Mouse (Mus musculus) left cerebral cortex, postnatal 36 days (tissue): ENCODE results near the gene Ltb4r1. TPM values are rescaled to one million over a fixed set of nuclear protein-coding genes. Genes with fewer than 3 reads are reported as not detected.
"Not testable (repeated sequence)": the region's sequence is repeated elsewhere in the genome, so short reads cannot be mapped to it uniquely, and the experiment has no call there.

Source experiments
- DNase-seq, 2 experiments: peaks; one replicate each; pipeline ENCODE4 v3.0.0; 2021 to 2022; ENCODE audit warnings: low spot score in 2 of 2, mixed read lengths in 1 of 2
- intact Hi-C: fragments of 180-260 bp; cut with DNase I; formaldehyde crosslinking; loops from one replicate; pipeline ENCODE4 v1.15.1; 2025
- total RNA-seq, 2 experiments: library from RNA; stranded (reverse); gene quantifications; 2 replicates each; pipeline ENCODE4 v1.2.3; 2021

Gene Ltb4r1
- total RNA-seq, 2 experiments from 2014 or later: 0.29 to 0.59 TPM

DNA sequence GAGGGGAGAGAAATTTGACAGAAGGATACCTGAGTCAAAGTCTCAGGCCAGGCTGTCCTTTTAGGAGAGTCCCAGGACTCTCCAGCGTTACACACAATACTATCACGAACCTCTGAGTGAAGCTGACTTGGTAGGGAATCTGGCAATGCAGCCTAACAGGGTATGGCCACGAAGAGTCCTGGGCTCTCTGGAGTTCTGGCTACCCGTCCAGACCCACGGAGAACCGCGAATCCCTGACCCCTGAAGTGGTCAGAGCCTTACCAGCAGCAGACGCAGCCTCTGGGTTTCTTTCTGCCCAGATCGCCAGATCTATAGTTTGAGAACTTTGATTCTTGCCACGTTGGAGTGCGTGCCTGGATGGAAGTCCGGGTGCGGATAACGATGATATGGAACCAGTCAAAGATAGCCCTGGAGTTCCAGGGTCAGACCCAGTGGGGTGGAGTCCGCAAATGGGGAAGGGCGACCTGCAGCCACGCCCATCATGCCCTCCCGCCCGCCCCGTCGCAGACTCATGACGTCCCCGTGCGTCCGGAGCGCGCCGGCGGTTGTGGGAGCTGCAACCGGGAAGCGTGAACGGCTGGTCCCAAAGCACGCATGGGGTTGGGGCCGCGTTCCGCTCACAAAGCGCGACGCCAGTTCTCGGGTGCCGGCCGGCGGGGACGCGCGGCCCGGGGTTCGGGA is 20.4 kb upstream of the Ltb4r1 start, which contains the start of the genes Dhrs1 and Nop9:
Gene Dhrs1 (minus strand): TSS at position 511 of the 681 bp plus-strand sequence.
Gene Nop9 (plus strand): TSS at position 514 of the 681 bp plus-strand sequence.
- intact Hi-C loops: loop anchor here (1.0 kb wide), 1 partner anchor 63 kb away; no protein-coding TSS in a partner anchor
- DNase-seq: peak; percentile 87 to 91

GRCm38 (mm10) chr14:55745861-55746237 is 19.9 kb upstream of the Ltb4r1 start:
- DNase-seq: no peak
- intact Hi-C loops: loop anchor here (1.0 kb wide), 1 partner anchor 64 kb away; no protein-coding TSS in a partner anchor

GRCm38 (mm10) chr14:55747051-55747847 is 18.5 kb upstream of the Ltb4r1 start:
- intact Hi-C loops: no loop called here
- no peak for DNase-seq

GRCm38 (mm10) chr14:55757566-55757965 is 8.2 kb upstream of the Ltb4r1 start:
- no peak for DNase-seq
- intact Hi-C loops: no loop called here

- DNase-seq: no peak
- intact Hi-C loops: no loop called here
These were observed 7.4 kb upstream of the Ltb4r1 start, which contains the start of gene Cideb for GRCm38 (mm10) chr14:55758363-55758784. TSS of gene Cideb (minus strand) at chr14:55758458.

DNA sequence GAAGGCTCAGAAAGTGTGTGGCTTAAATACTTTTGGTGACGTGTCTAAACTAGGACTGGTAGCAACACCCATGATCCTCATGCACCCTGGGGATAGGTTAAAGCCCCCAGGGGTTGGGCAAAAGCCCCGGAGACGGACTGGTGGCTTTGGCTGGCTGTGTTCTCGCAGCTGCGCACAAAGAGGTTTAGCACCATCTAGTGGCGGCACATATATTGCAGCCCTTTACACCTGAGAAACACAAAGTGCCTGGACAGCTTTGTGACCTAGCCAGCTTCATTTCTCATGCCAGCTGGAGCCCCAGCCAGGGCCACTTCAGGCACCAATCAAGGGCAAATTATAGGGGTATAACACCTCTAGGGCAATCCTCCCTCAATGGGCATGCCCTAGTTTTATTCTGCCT is 5.6 kb upstream of the Ltb4r1 start:
- intact Hi-C loops: not testable (repeated sequence)
- peak; percentile 76 to 82 for DNase-seq

GRCm38 (mm10) chr14:55761163-55761562 is 4.6 kb upstream of the Ltb4r1 start, which contains the start of gene Ltb4r2:
TSS of gene Ltb4r2 (plus strand) at chr14:55761428.
- DNase-seq: no peak
- intact Hi-C loops: no loop called here

GRCm38 (mm10) chr14:55762001-55762821 is 3.6 kb upstream of the Ltb4r1 start:
- peak; percentile 47 to 49 for DNase-seq
- intact Hi-C loops: no loop called here

- no peak for DNase-seq
- intact Hi-C loops: no loop called here
These were observed 2.6 kb upstream of the Ltb4r1 start for GRCm38 (mm10) chr14:55763166-55763565.

- intact Hi-C loops: loop anchor here (5.0 kb wide), 1 partner anchor 150 kb away; no protein-coding TSS in a partner anchor
- DNase-seq: peak in 1 of 2 experiments; percentile 45
These were observed 2.0 kb downstream of the Ltb4r1 start for GRCm38 (mm10) chr14:55767519-55768414.

DNA sequence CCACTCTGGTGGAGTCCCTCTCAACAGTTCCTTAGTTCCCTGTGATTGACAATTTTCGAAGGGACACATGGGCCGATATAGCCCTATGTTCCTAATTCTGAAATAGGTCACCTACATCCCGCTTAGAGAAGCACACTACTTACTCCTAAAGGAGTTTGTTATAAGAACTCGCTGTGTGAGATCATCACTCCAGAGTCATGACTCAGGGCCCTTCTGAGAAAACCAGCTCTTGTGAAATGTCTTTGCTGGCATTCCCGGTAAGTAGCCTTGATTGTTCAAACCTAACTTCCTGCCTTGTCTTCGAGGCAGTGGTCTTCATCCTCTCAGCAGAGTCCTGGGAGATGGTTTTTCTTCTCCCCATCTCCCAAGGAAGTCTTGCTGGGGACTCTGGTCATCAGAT is 2.8 kb downstream of the Ltb4r1 start:
- intact Hi-C loops: loop anchor here (5.0 kb wide), 1 partner anchor 149 kb away; no protein-coding TSS in a partner anchor
- DNase-seq: no peak

- intact Hi-C loops: loop anchor here (5.0 kb wide), 1 partner anchor 148 kb away; no protein-coding TSS in a partner anchor
- no peak for DNase-seq
These were observed 3.4 kb downstream of the Ltb4r1 start for GRCm38 (mm10) chr14:55769087-55769703.

- intact Hi-C loops: no loop called here
- no peak for DNase-seq
These were observed 10.9 kb downstream of the Ltb4r1 start for GRCm38 (mm10) chr14:55776711-55777110.

- intact Hi-C loops: no loop called here
These were observed 11.4 kb downstream of the Ltb4r1 start for GRCm38 (mm10) chr14:55777176-55777575.

GRCm38 (mm10) chr14:55777806-55778205 is 12.0 kb downstream of the Ltb4r1 start:
- intact Hi-C loops: no loop called here
- DNase-seq: no peak

More at GRCm38 (mm10) chr14:55777176-55777575, 11.4 kb downstream of the Ltb4r1 start:
- no peak for DNase-seq

DNA sequence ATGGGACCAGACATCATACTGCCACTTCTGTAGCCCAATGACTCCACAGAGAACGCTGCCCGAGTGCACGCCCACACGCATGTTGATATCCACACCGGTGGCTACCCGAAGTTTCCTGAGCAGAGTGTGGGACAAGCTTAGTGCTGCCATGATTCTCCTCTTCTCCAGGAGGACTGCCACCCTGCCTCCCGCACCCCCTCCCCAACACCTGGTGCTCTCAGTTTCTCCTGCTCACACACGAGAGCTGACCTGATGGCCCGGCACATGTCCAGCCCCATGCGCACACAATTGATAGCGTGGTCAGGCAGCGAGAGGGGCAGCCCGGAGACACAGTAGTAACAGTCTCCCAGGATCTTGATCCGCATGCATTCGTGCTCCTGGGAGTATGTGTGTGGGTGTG is 12.9 kb downstream of the Ltb4r1 start:
- no peak for DNase-seq
- intact Hi-C loops: no loop called here

DNA sequence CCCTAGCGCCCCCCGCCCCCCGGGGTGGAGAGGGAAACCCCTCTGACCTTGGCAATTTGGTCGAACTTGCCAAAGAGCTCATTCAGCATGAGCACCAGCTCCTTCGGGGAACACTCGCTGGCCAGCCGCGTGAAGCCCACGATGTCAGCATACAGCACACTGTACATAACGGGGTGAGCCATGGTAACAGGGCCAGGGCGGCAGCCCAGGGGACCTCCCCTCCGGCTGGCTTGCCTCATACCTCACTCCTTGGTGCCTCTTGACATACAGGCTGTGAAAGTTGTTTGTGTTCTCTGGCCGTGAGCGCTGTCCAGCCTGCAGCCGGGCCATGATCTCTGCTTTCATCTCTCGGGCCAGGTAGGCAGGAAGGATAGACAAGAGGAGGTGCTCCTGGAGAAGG is 13.9 kb downstream of the Ltb4r1 start:
- intact Hi-C loops: no loop called here
- peak in 1 of 2 experiments; percentile 2 for DNase-seq

- no peak for DNase-seq
- intact Hi-C loops: no loop called here
These were observed 15.0 kb downstream of the Ltb4r1 start for GRCm38 (mm10) chr14:55780736-55781135.
